Mouse (Mus musculus) embryo, embryonic 9.5 days (tissue): ENCODE results near the gene Hist1h1t.

Experiments
- DNase-seq: peaks from one replicate; pipeline ENCODE4 v3.0.0-alpha.2; 2017; ENCODE audit errors: extremely low spot score

Hist1h1t gene

DNA sequence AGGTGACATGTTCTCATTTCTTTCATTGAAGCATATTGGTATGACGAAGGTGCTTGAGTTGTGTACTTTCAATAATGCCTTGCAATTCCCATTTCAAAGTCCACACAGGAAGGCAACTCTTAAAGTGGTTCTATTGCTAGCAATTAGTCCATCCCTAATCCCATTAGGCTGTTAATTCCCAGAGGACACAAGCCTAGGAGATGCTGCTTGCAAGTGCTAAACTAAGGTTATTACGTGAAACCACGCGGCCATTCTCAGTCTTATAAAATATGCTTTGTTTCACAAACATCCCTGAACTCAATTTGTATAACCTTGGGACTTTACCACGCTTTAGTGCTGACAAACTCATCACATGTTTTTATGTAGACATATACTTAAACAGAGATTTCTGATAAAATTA lies 41.5 kb downstream of the Hist1h1t start:
- no peak for DNase-seq

DNA sequence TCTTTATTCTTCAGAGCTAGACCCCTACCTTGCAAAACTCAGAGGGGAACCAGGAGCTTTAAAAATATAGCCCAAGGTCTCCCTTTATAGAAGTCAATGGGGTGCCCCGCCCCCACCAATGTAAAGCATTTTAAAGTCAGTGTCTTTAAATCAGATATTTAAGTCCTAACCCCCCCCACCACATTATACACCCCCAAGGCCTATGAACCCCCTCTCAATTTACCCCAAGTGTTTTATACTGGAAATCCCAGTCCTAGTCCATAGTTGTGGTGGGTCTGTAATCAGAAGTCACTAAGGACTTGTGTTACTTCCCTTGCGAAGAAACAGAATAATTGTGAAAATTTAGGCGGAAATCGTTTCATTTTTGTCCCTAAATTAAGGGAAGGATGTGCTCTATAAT lies 42.4 kb downstream of the Hist1h1t start:
- DNase-seq, result peak; percentile 58

DNA sequence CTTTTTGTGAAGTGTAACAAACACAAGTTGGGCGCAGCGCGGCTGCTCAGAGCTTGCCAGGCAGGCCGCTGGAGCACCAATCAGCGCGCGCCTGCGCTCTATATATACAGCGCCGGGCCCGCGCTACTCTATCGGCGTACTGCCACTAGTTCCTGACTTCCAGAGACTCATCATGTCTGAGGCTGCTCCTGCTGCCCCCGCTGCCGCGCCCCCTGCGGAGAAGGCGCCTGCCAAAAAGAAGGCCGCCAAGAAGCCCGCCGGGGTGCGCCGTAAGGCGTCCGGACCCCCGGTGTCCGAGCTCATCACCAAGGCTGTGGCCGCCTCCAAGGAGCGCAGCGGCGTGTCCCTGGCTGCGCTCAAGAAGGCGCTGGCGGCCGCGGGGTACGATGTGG lies 43.1 kb downstream of the Hist1h1t start, which contains the start of gene Hist1h1c:
Hist1h1c (plus strand) TSS at position 132 of the 392 bp plus-strand sequence.
- DNase-seq, result peak; percentile 97

DNA sequence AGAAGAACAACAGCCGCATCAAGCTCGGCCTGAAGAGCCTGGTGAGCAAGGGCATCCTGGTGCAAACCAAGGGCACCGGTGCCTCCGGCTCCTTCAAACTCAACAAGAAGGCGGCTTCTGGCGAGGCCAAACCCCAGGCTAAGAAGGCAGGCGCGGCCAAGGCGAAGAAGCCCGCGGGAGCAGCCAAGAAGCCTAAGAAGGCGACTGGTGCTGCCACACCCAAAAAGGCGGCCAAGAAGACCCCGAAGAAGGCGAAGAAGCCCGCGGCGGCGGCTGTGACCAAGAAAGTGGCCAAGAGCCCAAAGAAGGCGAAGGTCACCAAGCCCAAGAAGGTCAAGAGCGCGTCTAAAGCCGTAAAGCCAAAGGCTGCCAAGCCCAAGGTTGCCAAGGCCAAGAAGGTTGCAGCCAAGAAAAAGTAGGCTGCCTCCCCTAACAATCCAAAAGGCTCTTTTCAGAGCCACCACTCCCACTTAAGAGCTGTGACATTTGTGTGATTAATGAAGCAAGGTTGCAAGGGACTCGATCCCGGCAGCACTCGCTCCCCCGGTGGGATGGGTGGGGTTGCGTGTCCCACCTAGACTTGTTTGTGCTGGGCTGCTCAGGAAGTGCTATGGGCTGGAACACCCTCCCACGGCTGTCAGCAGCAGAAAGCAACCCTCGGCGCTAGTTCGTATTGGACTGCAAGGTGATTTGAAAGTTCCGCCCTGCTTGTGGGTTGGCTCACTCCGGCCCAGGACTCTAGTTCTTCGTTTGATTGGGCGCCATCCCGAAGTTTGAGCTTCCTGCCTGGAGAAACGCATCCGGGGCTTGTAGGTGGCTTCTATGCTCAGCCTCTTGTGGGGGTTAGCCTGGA lies 43.7 kb downstream of the Hist1h1t start:
- DNase-seq, result peak; percentile 95

DNA sequence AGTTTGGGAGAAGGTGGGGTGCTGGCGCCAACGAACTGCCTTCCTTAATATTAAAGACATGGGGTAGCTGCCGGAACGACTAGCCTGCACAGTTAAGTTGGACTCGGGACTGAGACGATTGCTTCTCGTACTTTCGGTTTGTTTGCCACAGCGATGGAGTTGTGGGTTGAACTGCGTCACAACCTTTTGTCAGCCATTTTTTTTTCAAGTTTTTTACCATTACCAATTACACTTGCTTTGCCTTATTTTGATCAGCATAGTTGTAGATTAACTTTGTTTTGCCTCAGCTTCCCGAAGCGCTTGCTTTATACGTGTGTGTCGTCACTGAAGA lies 44.3 kb downstream of the Hist1h1t start:
- DNase-seq, result no peak

DNA sequence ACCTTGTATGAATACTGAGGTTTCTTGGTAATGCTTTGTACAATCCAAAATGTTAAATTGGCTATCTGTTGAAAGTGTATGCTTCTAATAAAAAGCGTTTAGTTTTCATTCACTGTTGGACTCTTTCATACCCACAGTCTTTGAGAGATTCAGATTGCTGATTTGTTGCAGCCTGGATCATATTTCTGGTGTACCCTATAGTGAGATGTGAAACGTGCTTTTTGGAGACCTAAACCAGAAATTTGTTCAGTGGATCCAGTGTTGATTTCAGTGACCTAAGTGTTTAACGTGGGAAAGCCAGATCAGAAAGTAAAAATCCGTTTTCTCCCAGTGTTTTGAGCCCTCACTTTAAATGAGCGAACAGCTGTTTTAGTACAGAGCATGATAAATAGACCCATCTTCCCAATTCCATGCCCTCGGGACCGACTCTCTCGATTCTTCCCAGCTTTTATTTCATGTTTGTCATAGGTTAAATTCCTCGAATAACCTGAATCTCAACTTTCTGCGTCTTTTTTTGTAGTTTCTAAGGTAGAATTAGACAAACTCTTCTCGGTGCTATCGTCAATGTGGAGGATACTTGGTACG lies 44.7 kb downstream of the Hist1h1t start:
- no peak for DNase-seq

DNA sequence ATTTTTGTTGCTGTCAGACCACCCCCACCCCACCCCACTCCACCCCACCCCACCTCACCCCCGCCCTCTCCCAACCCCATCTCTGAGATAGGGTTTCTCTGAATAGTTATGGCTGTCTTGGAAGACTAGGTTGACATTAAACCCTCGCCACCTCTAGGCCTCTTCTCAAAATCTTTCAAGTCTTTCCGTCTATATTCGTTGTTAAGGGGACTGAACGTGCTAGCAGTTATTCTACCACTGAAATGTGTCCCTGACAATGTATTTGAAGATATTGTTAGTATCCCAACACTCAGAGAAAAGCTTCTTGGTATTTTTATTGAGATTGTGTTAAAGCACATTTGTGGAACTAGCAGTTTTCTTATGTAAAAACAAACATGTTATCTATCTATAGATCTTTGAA lies 45.3 kb downstream of the Hist1h1t start:
- no peak for DNase-seq

DNA sequence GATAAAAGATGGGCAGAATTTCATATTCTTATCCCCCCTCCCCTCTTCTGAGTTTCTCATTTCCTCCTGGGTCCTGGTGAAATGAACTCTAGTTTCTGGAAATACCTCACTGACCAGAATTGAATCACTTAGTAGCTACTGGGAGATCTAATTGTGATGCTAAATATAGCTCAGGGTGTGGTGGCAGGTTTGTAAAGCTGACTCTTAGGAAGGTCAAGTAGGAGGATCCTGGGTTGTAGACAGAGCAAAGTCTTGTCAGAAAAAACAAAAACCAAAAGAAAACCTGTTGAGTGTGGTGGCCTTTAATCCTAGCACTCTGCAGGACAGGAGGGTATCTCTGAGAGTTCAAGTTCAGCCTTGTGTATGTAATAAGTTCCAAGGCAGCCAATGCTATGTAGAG lies 46.4 kb downstream of the Hist1h1t start:
- no peak for DNase-seq

DNA sequence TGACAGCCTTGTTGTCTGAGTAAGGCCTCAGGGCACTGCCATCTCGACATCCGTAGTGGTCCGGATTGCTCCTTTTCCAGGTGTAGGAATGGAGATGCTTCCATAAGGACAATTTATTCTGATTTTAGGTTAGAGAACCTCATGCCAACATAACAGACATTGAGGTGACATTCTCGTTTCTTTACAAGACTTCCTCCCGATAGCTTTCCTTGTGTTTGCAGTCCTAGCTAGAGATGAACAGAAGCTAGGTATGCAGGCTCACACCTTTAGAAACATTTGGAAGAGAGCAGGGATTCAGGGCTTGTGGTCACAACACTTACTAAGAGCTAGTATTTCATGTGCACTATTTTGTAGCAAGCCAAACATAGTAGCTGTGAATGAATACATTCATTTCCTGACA lies 47.6 kb downstream of the Hist1h1t start:
- peak; percentile 38 for DNase-seq

DNA sequence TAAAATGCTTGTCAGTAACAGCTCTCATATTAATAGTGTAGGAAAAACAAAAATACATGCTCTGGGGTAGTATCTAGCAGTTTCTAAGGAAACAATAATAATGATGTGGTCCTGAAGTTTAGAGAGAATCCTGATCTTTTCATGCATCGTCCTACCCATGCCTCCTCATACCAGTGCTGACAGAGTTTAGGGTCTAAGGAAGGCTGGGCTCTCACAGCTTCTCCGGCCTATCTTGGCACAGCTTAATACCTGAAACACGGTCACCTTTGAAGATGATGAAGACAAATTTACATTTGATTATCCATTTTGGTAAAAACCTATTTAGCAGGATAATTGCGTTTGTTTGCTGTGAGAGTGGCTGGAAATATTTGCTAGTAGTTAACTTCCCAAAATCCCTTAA lies 48.3 kb downstream of the Hist1h1t start:
- peak; percentile 62 for DNase-seq

DNA sequence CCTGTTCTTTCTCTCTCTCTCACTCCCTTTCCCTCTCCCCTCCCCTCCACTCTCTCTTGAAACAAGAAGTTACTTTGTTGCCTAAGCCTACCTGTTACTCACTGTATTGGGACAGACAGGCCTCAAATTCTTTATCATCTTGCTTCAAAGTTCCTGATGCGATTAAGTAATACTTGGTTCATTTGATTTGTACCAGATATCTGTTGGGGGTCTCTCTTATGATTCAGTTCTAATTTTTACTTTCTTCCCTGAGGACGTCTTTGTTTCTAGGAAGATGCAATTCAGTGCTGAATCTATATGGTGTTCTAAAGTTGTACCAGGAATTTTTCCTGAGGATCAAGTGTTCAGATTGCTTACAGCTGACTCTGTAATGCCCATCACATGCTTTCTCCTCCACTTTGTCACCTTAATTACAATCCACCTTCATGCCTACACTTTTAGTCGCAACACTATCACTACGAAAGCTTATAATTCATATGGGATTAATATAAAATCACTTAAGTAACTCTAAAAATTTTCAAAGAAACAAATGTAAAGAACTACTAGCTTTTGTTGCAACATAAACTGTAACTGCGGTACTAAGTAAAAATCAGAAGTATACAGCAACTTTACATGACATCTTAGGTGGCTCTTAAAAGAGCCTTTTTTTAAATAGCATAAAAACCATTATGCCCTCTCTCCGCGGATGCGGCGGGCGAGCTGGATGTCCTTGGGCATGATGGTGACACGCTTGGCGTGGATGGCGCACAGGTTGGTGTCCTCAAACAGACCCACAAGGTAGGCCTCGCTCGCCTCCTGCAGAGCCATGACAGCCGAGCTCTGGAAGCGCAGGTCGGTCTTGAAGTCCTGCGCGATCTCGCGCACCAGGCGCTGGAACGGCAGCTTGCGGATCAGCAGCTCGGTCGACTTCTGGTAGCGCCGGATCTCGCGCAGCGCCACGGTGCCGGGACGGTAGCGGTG lies 49.1 kb downstream of the Hist1h1t start:
- DNase-seq, result peak; percentile 80

DNA sequence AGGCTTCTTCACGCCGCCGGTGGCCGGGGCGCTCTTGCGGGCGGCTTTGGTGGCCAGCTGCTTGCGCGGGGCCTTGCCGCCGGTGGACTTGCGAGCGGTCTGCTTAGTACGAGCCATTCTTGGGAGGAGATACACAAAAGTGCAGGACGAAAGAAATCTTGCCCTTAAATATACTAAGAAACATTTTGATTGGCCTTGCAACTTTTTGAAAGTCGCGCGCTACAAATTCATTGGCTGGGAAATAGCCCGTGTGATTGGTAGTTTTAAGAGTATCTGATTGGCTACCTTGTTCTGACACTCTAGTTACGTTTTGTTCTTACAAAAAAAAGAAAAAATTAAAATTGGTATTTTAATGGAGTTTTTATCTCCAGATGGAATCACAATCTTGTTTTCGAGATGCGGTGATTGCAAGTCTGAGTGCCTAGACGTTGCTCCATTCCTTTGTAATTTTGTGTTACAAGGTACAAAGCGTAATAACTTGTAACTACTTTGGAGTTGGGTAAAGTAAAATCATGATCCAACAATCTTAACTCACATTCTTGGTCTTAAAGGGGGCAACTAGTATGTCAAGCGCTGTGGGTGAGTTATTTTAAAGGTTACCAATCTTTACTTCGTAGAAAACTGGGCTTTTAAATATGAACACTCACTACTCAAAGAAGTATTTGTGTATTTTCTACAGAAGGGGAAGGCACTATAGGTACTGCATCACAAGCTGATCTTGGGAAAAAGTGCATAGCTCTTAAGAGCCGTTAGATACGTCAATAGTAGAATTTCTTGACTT lies 50.0 kb downstream of the Hist1h1t start, which contains the start of gene Hist1h3c:
Hist1h3c (minus strand) TSS at position 222 of the 781 bp plus-strand sequence.
- peak; percentile 91 for DNase-seq
